29 mouse cellular contexts compared by ENCODE assay signal in the genomic region with DNA sequence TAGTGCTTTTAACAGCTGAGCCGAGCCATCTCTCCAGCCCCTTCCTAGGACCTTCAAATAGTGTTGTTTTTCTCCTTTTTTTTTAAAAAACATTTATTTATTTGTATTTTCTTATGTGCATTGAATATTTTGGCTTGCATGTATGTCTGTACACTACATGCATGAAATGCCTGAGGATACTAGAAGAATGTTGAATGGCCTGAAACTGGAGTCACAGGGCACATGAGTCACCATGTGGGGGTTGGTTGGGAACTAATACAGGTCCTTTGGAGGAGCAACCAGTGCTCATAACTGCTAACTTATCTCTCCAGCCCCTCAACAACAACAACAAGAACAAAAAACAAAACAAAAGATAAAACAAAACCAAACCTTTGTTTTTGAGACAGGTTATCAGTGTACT. TPM values are rescaled to one million over a fixed set of nuclear protein-coding genes. Genes with fewer than 3 reads are reported as not detected.
DNase-seq lines count a peak whose midpoint lies in the region; ATAC-seq and TF ChIP-seq lines count a peak whose summit lies in the region.
"Had no signal": no experiment of that assay in that cellular context is flagged by ENCODE, and none has a peak within 500 bp of the region (broad histone marks: within the 10 kb centered on the region; RNA-seq: fewer than 3 reads in every experiment).

No protein-coding gene starts in this region.

- ATAC-seq in forebrain, postnatal 0 days = no peak
- ATAC-seq: inflammation-experienced regulatory T-cells, adult 6 months; midbrain, embryonic 13.5 days had no signal

- H3K4me2 ChIP-seq in forebrain, postnatal 0 days (ENCODE audit: low read depth) = no peak overlapping the region

- peaks cover 13% of the 10 kb centered on the region; the same call in 1 of the 2 replicates for H3K36me3 ChIP-seq in forebrain, postnatal 0 days (ENCODE audit: insufficient read depth)

- H3K27me3 ChIP-seq in forebrain, postnatal 0 days (ENCODE audit: insufficient read depth, low read length) = no peaks in the 10 kb centered on the region
- H3K27me3 ChIP-seq: hindbrain, embryonic 13.5 days had no signal

- no peaks in the 10 kb centered on the region for H3K9me3 ChIP-seq in forebrain, postnatal 0 days (ENCODE audit: low read length)
- H3K9me3 ChIP-seq: forebrain, embryonic 12.5 days; hindbrain, embryonic 13.5 days; limb, embryonic 12.5 days; midbrain, embryonic 13.5 days had no signal

- no peak overlapping the region for H3K27ac ChIP-seq in forebrain, postnatal 0 days (ENCODE audit: low read depth, low read length)
- H3K27ac ChIP-seq: forebrain, embryonic 12.5 days; limb, embryonic 12.5 days; midbrain, embryonic 13.5 days; stomach, postnatal 0 days had no signal

- H3K4me3 ChIP-seq in forebrain, postnatal 0 days (ENCODE audit: low read depth, low read length) = no peak overlapping the region
- H3K4me3 ChIP-seq: forebrain, embryonic 12.5 days had no signal

- no peak for TF ChIP-seq CTCF in forebrain, postnatal 0 days (IDR thresholded peaks at IDR 0.05; ENCODE audit: low read depth)

- peak; percentile 56 for DNase-seq in 3134 (ENCODE audit: extremely low read depth, insufficient read length, low spot score)
- DNase-seq in 416B (ENCODE audit: low read depth) = peak; percentile 51
- DNase-seq in MN1 (ENCODE audit: low spot score) = peak; percentile 48
- DNase-seq in fibroblast of lung, adult 2 months (ENCODE audit: low read depth) = peak; percentile 24
- no peak for DNase-seq in kidney, postnatal 4 days
- DNase-seq in forebrain, postnatal 0 days = no peak
- DNase-seq in kidney, adult 11 months = no peak
- DNase-seq: adrenal gland, adult 8-10 months; cerebellum, postnatal 10 days; kidney, adult 2 months; kidney, postnatal 10 days; lung, adult 18-20 months; lung, postnatal 10 days; right cerebral cortex, postnatal 14 days had no signal

- H3K4me1 ChIP-seq in forebrain, postnatal 0 days (ENCODE audit: insufficient read depth) = peaks cover 12% of the 10 kb centered on the region

- WGBS in forebrain, postnatal 0 days = 76% methylated on average over 1 of the region's 1 CpGs

- H3K9ac ChIP-seq in forebrain, postnatal 0 days = no peak overlapping the region
- H3K9ac ChIP-seq: limb, embryonic 12.5 days had no signal

RNA-seq across cellular contexts. Expression of a gene that starts 1.5 kb away (rescaled TPM):
- 35.6 and 43.1 TPM in 2 replicates for total RNA-seq in forebrain, postnatal 0 days (2014; rRNA removed)
- polyA plus RNA-seq in forebrain, postnatal 0 days (2015; fragmentation: Nextera tagmentation; extraction: Ambion mirVana) = 11.2 and 12.8 TPM in 2 replicates

RNA-seq across cellular contexts. Expression of a gene that starts 3.1 kb away (rescaled TPM):
- total RNA-seq in forebrain, postnatal 0 days (2014; rRNA removed) = 44.9 and 45.5 TPM in 2 replicates
- polyA plus RNA-seq in forebrain, postnatal 0 days (2015; fragmentation: Nextera tagmentation; extraction: Ambion mirVana) = 22.7 and 30.3 TPM in 2 replicates
- total RNA-seq: megakaryocyte, adult 5-6 weeks; monocyte, adult 5-6 weeks had no signal

RNA-seq across cellular contexts. Expression of a gene that starts 14.2 kb away (rescaled TPM):
- total RNA-seq in forebrain, postnatal 0 days (2014; rRNA removed) = 44.3 and 63.7 TPM in 2 replicates
- polyA plus RNA-seq in forebrain, postnatal 0 days (2015; fragmentation: Nextera tagmentation; extraction: Ambion mirVana) = 116 and 124 TPM in 2 replicates

RNA-seq across cellular contexts. Expression of a gene that starts 19.8 kb away (rescaled TPM):
- 8.9 and 12.7 TPM in 2 replicates for total RNA-seq in forebrain, postnatal 0 days (2014; rRNA removed)
- 23.8 and 31.8 TPM in 2 replicates for polyA plus RNA-seq in forebrain, postnatal 0 days (2015; fragmentation: Nextera tagmentation; extraction: Ambion mirVana)

RNA-seq across cellular contexts. Expression of a gene that starts 27.2 kb away (rescaled TPM):
- 0.08 and 0.76 TPM in 2 replicates for total RNA-seq in forebrain, postnatal 0 days (2014; rRNA removed)
- polyA plus RNA-seq in forebrain, postnatal 0 days (2015; fragmentation: Nextera tagmentation; extraction: Ambion mirVana) = 0.19 TPM in 1 of 2 replicates, not detected in the other
- total RNA-seq: gastrocnemius, adult 18-20 months; heart, adult 8-10 months; heart, postnatal 25 days; layer of hippocampus, postnatal 25 days; left cerebral cortex, postnatal 14 days; monocyte, adult 5-6 weeks had no signal
- polyA plus RNA-seq: heart, embryonic 14.5 days; inflammation-experienced regulatory T-cells, adult 6 months; midbrain, embryonic 13.5 days; thymus, postnatal 0 days had no signal

Comparison
In these comparisons a context has a peak if more than half of its experiments do, and no peak if none do; other contexts are left out.
1. DNase-seq: peak in 3134 (single experiment), 416B (single experiment), MN1 (single experiment) and fibroblast of lung, adult 2 months (single experiment); none in kidney, postnatal 4 days (0 of 2), forebrain, postnatal 0 days (single experiment) and kidney, adult 11 months (single experiment).